Mouse (Mus musculus) neural tube, embryonic 13.5 days (tissue): ENCODE measurements at regions not wholly inside any gene's neighbourhood (a gene's known extent, or its start where the extent isn't known, plus 50 kb on each side); places are given as distances from the start of the nearest gene placed in this dataset.

Experiments used
- ATAC-seq: fragments of 200-750 bp; cut with Nextera tagmentation; 2 replicates; pipeline ENCODE4 v1.8.0; 2017; ENCODE audit warnings: low read depth, mild to moderate bottlenecking, moderate TSS enrichment, moderate library complexity
- H3K27ac ChIP-seq: fragments of 300-500 bp; sonication (generic); replicated peaks from 2 replicates; pipeline ENCODE4 v1.5.1; 2015; ENCODE audit warnings: moderate library complexity, mild to moderate bottlenecking, inconsistent platforms
- H3K27me3 ChIP-seq: fragments of 300-500 bp; sonication (generic); 2 replicates; pipeline ENCODE4 v1.6.1; 2015; ENCODE audit warnings: mild to moderate bottlenecking, inconsistent platforms
- H3K36me3 ChIP-seq: fragments of 300-500 bp; sonication (generic); 2 replicates; pipeline ENCODE4 v1.6.1; 2015; ENCODE audit warnings: mild to moderate bottlenecking, inconsistent platforms
- H3K4me1 ChIP-seq: fragments of 300-500 bp; sonication (generic); replicated peaks from 2 replicates; pipeline ENCODE4 v1.6.1; 2015; ENCODE audit warnings: inconsistent platforms
- H3K4me2 ChIP-seq: fragments of 300-500 bp; sonication (generic); 2 replicates; pipeline ENCODE4 v1.6.1; 2015; ENCODE audit warnings: inconsistent platforms, mild to moderate bottlenecking, moderate library complexity
- H3K4me3 ChIP-seq: fragments of 300-500 bp; sonication (generic); 2 replicates; pipeline ENCODE4 v1.5.1; 2015; ENCODE audit warnings: mild to moderate bottlenecking, inconsistent platforms
- H3K9ac ChIP-seq: fragments of 300-500 bp; sonication (generic); 2 replicates; pipeline ENCODE4 v1.6.1; 2015; ENCODE audit warnings: moderate library complexity, mild to moderate bottlenecking, inconsistent platforms
- H3K9me3 ChIP-seq: fragments of 300-500 bp; sonication (generic); 2 replicates; pipeline ENCODE4 v1.6.1; 2016; ENCODE audit warnings: inconsistent platforms
- WGBS: fragments of 180-500 bp; shearing (Covaris S2); methylation state at CpG from one replicate; pipeline ENCODE4 v1.1.7; 2015; 5-methylcytosine and 5-hydroxymethylcytosine counted together

- H3K4me3 ChIP-seq: no peak overlapping the region
- no peaks in the 10 kb centered on the region for H3K27me3 ChIP-seq
- H3K4me2 ChIP-seq: no peak overlapping the region
- no peaks in the 10 kb centered on the region for H3K9me3 ChIP-seq
- H3K27ac ChIP-seq: no peak overlapping the region
- WGBS: 84% methylated on average over 7 of the region's 7 CpGs
- no peaks in the 10 kb centered on the region for H3K4me1 ChIP-seq
- no peak for ATAC-seq
- no peak overlapping the region for H3K9ac ChIP-seq
- no peaks in the 10 kb centered on the region for H3K36me3 ChIP-seq
These were observed 94.3 kb downstream of the Zfp706 start for GRCm38 (mm10) chr15:36913308-36913707.

GRCm38 (mm10) chr15:36910272-36910671 lies 97.3 kb downstream of the Zfp706 start:
- no peaks in the 10 kb centered on the region for H3K4me1 ChIP-seq
- no peak overlapping the region for H3K27ac ChIP-seq
- H3K4me3 ChIP-seq: no peak overlapping the region
- 77% methylated on average over 2 of the region's 2 CpGs for WGBS
- H3K4me2 ChIP-seq: no peak overlapping the region
- H3K36me3 ChIP-seq: no peaks in the 10 kb centered on the region
- no peak overlapping the region for H3K9ac ChIP-seq
- ATAC-seq: no peak
- H3K27me3 ChIP-seq: no peaks in the 10 kb centered on the region
- no peaks in the 10 kb centered on the region for H3K9me3 ChIP-seq

DNA sequence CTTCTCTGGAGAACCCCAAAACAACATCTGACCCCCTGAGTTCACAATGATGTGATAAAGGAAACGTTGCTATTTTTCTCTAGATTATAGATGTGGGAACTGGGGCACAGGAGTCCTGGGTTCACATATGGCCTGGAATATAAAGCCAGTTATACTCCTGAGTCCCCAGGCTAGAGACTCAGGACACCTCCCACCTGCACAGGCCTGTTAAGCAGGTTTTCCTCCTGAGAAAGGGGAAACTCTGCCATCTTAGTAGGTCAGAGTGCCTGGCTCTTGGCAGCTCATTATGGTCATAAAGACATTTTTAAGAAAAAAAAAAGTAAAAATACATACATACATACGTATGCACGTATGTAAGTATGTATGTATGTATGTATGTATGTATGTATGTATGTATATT lies 98.1 kb downstream of the Zfp706 start:
- H3K9me3 ChIP-seq: no peaks in the 10 kb centered on the region
- no peaks in the 10 kb centered on the region for H3K36me3 ChIP-seq
- H3K27me3 ChIP-seq: no peaks in the 10 kb centered on the region
- 86% methylated on average over 3 of the region's 3 CpGs for WGBS
- no peak overlapping the region for H3K4me3 ChIP-seq
- no peak overlapping the region for H3K9ac ChIP-seq
- H3K4me1 ChIP-seq: no peaks in the 10 kb centered on the region
- no peak for ATAC-seq
- no peak overlapping the region for H3K27ac ChIP-seq
- no peak overlapping the region for H3K4me2 ChIP-seq

- no peak for ATAC-seq
- Histone ChIP-seq H3K4me2 (no peak overlapping the region), H3K9me3 (no peaks in the 10 kb centered on the region), H3K4me1 (peaks cover 16% of the 10 kb centered on the region), H3K36me3 (no peaks in the 10 kb centered on the region), H3K27me3 (no peaks in the 10 kb centered on the region), H3K9ac (no peak overlapping the region), H3K27ac (no peak overlapping the region), H3K4me3 (no peak overlapping the region)
- 92% methylated on average over 5 of the region's 5 CpGs for WGBS
These were observed 100.8 kb downstream of the Zfp706 start for GRCm38 (mm10) chr15:36906789-36907188.

- Histone ChIP-seq H3K4me1 (peaks cover 24% of the 10 kb centered on the region), H3K4me2 (no peak overlapping the region), H3K36me3 (no peaks in the 10 kb centered on the region), H3K9me3 (no peaks in the 10 kb centered on the region), H3K27ac (no peak overlapping the region), H3K4me3 (no peak overlapping the region), H3K27me3 (no peaks in the 10 kb centered on the region), H3K9ac (no peak overlapping the region)
- no peak for ATAC-seq
- 57% methylated on average over 3 of the region's 3 CpGs for WGBS
These were observed 101.5 kb downstream of the Zfp706 start for GRCm38 (mm10) chr15:36906052-36906451.

GRCm38 (mm10) chr15:36903922-36904321 lies 103.7 kb downstream of the Zfp706 start:
- H3K4me3 ChIP-seq: no peak overlapping the region
- H3K9me3 ChIP-seq: no peaks in the 10 kb centered on the region
- H3K4me2 ChIP-seq: no peak overlapping the region
- H3K36me3 ChIP-seq: no peaks in the 10 kb centered on the region
- H3K27ac ChIP-seq: no peak overlapping the region
- peaks cover 27% of the 10 kb centered on the region for H3K4me1 ChIP-seq
- no peaks in the 10 kb centered on the region for H3K27me3 ChIP-seq
- no peak for ATAC-seq
- no peak overlapping the region for H3K9ac ChIP-seq
- 77% methylated on average over 5 of the region's 5 CpGs for WGBS

- Histone ChIP-seq H3K27ac (no peak overlapping the region), H3K9me3 (no peaks in the 10 kb centered on the region), H3K9ac (no peak overlapping the region), H3K36me3 (no peaks in the 10 kb centered on the region), H3K4me2 (no peak overlapping the region), H3K4me1 (peaks cover 27% of the 10 kb centered on the region), H3K27me3 (no peaks in the 10 kb centered on the region), H3K4me3 (no peak overlapping the region)
- WGBS: 42% methylated on average over 4 of the region's 4 CpGs
- ATAC-seq: no peak
These were observed 104.3 kb downstream of the Zfp706 start for GRCm38 (mm10) chr15:36903309-36903708.

GRCm38 (mm10) chr15:36901830-36902285 lies 105.7 kb downstream of the Zfp706 start:
- Histone ChIP-seq H3K9ac (peak overlapping the region; percentile 48), H3K4me3 (no peak overlapping the region), H3K9me3 (no peaks in the 10 kb centered on the region), H3K36me3 (no peaks in the 10 kb centered on the region), H3K27ac (no peak overlapping the region; the same call in 1 of the 2 replicates), H3K4me1 (peaks cover 27% of the 10 kb centered on the region), H3K4me2 (peak overlapping the region; percentile 21), H3K27me3 (no peaks in the 10 kb centered on the region)
- ATAC-seq: peak; percentile 92
- 7% methylated on average over 7 of the region's 7 CpGs for WGBS

GRCm38 (mm10) chr15:36901350-36901749 lies 106.2 kb downstream of the Zfp706 start:
- H3K27ac ChIP-seq: no peak overlapping the region; the same call in 1 of the 2 replicates
- peak; percentile 60 for ATAC-seq

GRCm38 (mm10) chr15:36900940-36901339 lies 106.6 kb downstream of the Zfp706 start:
- H3K9ac ChIP-seq: no peak overlapping the region
- WGBS: 64% methylated on average over 2 of the region's 2 CpGs

More at GRCm38 (mm10) chr15:36901350-36901749, 106.2 kb downstream of the Zfp706 start:
- Histone ChIP-seq H3K4me2 (peak overlapping the region; percentile 21), H3K9ac (peak overlapping the region; percentile 48), H3K27me3 (no peaks in the 10 kb centered on the region), H3K9me3 (no peaks in the 10 kb centered on the region), H3K36me3 (no peaks in the 10 kb centered on the region), H3K4me1 (peaks cover 27% of the 10 kb centered on the region), H3K4me3 (no peak overlapping the region)
- WGBS: 68% methylated on average over 5 of the region's 5 CpGs

GRCm38 (mm10) chr15:36899882-36900281 lies 107.7 kb downstream of the Zfp706 start:
- H3K4me1 ChIP-seq: peaks cover 27% of the 10 kb centered on the region
- H3K27me3 ChIP-seq: no peaks in the 10 kb centered on the region
- H3K9me3 ChIP-seq: no peaks in the 10 kb centered on the region
- ATAC-seq: no peak
- 64% methylated on average over 2 of the region's 2 CpGs for WGBS
- no peak overlapping the region for H3K9ac ChIP-seq
- no peaks in the 10 kb centered on the region for H3K36me3 ChIP-seq
- H3K4me2 ChIP-seq: no peak overlapping the region
- no peak overlapping the region for H3K4me3 ChIP-seq
- H3K27ac ChIP-seq: no peak overlapping the region

More at GRCm38 (mm10) chr15:36900940-36901339, 106.6 kb downstream of the Zfp706 start:
- Histone ChIP-seq H3K27me3 (no peaks in the 10 kb centered on the region), H3K4me2 (no peak overlapping the region), H3K4me3 (no peak overlapping the region), H3K9me3 (no peaks in the 10 kb centered on the region), H3K4me1 (peaks cover 27% of the 10 kb centered on the region), H3K36me3 (no peaks in the 10 kb centered on the region), H3K27ac (no peak overlapping the region)
- ATAC-seq: peak; percentile 34

- peaks cover 27% of the 10 kb centered on the region for H3K4me1 ChIP-seq
- H3K9me3 ChIP-seq: no peaks in the 10 kb centered on the region
- H3K9ac ChIP-seq: no peak overlapping the region
- H3K27me3 ChIP-seq: no peaks in the 10 kb centered on the region
- 87% methylated on average over 11 of the region's 11 CpGs for WGBS
- H3K36me3 ChIP-seq: no peaks in the 10 kb centered on the region
- no peak overlapping the region for H3K4me2 ChIP-seq
- no peak overlapping the region for H3K27ac ChIP-seq
- no peak for ATAC-seq
- no peak overlapping the region for H3K4me3 ChIP-seq
These were observed 108.6 kb downstream of the Zfp706 start for GRCm38 (mm10) chr15:36898857-36899523.

- H3K27me3 ChIP-seq: no peaks in the 10 kb centered on the region
- H3K9ac ChIP-seq: no peak overlapping the region
- no peaks in the 10 kb centered on the region for H3K36me3 ChIP-seq
- 92% methylated on average over 6 of the region's 6 CpGs for WGBS
- no peak overlapping the region for H3K27ac ChIP-seq
- H3K4me2 ChIP-seq: no peak overlapping the region
- H3K4me3 ChIP-seq: no peak overlapping the region
- peaks cover 29% of the 10 kb centered on the region for H3K4me1 ChIP-seq
- ATAC-seq: no peak
- H3K9me3 ChIP-seq: no peaks in the 10 kb centered on the region
These were observed 109.2 kb downstream of the Zfp706 start for GRCm38 (mm10) chr15:36898326-36898725.
